Mouse (Mus musculus) CH12.LX (cell line): ENCODE data around the gene Exoc8. TPM values are rescaled to one million over a fixed set of nuclear protein-coding genes. Genes with fewer than 3 reads are reported as not detected.

Experiments used
- DNase-seq: peaks from one replicate; pipeline ENCODE4 v3.0.0-alpha.2; 2013; ENCODE audit errors: extremely low read depth
- H3K27ac ChIP-seq: 2 replicates; pipeline ENCODE4 v1.5.1; 2012; ENCODE audit warnings: low read depth, mild to moderate bottlenecking, control low read depth, moderate library complexity; ENCODE audit not compliant: insufficient read depth
- H3K27me3 ChIP-seq: replicated peaks from 2 replicates; pipeline ENCODE3; 2012; ENCODE audit warnings: inconsistent platforms
- H3K36me3 ChIP-seq, 2 experiments: replicated peaks in 1 of 2; 2 replicates each; pipeline versions ENCODE3 to v1.6.1; 2012; ENCODE audit warnings: inconsistent platforms in 1 of 2, low read length in 1 of 2, mild to moderate bottlenecking in 1 of 2, mixed read lengths in 1 of 2, moderate library complexity in 1 of 2; ENCODE audit not compliant: control insufficient read depth in 1 of 2, insufficient read depth in 1 of 2
- H3K4me1 ChIP-seq, 2 experiments: 2 replicates each; pipeline ENCODE4 v1.6.1; 2012; ENCODE audit warnings: inconsistent platforms in 1 of 2, moderate library complexity in 1 of 2; ENCODE audit not compliant: insufficient read depth in 2 of 2, control insufficient read depth in 1 of 2
- H3K4me2 ChIP-seq: 2 replicates; pipeline ENCODE4 v1.6.1; 2012; ENCODE audit warnings: low read depth, mild to moderate bottlenecking, control low read depth; ENCODE audit not compliant: poor library complexity, insufficient read depth, severe bottlenecking
- H3K4me3 ChIP-seq, 3 experiments: fragments of 150-350 bp in 1 of 3; sonication (generic) in 1 of 3; replicated peaks in 1 of 3; 2 replicates each; pipeline versions ENCODE3 to v1.5.1; 2011 to 2012; ENCODE audit warnings: low read depth in 2 of 3, low read length in 2 of 3, mild to moderate bottlenecking in 2 of 3, moderate library complexity in 2 of 3, control low read depth in 1 of 3, improper control_type of control experiment in 1 of 3, inconsistent platforms in 1 of 3, mixed read lengths in 1 of 3; ENCODE audit not compliant: poor library complexity in 1 of 3
- H3K79me2 ChIP-seq: replicated peaks from 2 replicates; pipeline ENCODE4 v1.6.1; 2012; ENCODE audit warnings: mild to moderate bottlenecking, moderate library complexity; ENCODE audit not compliant: control insufficient read depth, poor library complexity, insufficient read depth, severe bottlenecking; ENCODE audit errors: extremely low read depth
- H3K9ac ChIP-seq: 2 replicates; pipeline ENCODE4 v1.6.1; 2012; ENCODE audit warnings: low read depth, mild to moderate bottlenecking, control low read depth, moderate library complexity; ENCODE audit not compliant: insufficient read depth
- H3K9me3 ChIP-seq: replicated peaks from 2 replicates; pipeline ENCODE3; 2012; ENCODE audit warnings: low read length, inconsistent platforms, mixed read lengths
- BHLHE40 ChIP-seq: IDR thresholded peaks from 2 replicates; pipeline ENCODE4 v1.6.1; 2011; ENCODE audit warnings: mild to moderate bottlenecking, low read depth, low read length, improper control_type of control experiment
- CHD1 ChIP-seq: IDR thresholded peaks from 2 replicates; pipeline ENCODE4 v1.6.1; 2012; ENCODE audit warnings: low read depth, low read length, improper control_type of control experiment, inconsistent platforms
- CHD2 ChIP-seq: IDR thresholded peaks from 2 replicates; pipeline ENCODE4 v1.6.1; 2011; ENCODE audit warnings: low read length, improper control_type of control experiment
- E2F4 ChIP-seq: IDR thresholded peaks from 2 replicates; pipeline ENCODE4 v1.6.1; 2011; ENCODE audit warnings: low read depth, low read length, improper control_type of control experiment; ENCODE audit not compliant: insufficient replicate concordance
- EP300 ChIP-seq: IDR thresholded peaks from 2 replicates; pipeline ENCODE4 v1.6.1; 2011; ENCODE audit warnings: low read length, improper control_type of control experiment
- ETS1 ChIP-seq: conservative IDR thresholded peaks from 2 replicates; pipeline ENCODE4 v1.6.1; 2012; ENCODE audit warnings: low read depth, mild to moderate bottlenecking, inconsistent platforms, low read length, improper control_type of control experiment, moderate library complexity
- GABPA ChIP-seq: IDR thresholded peaks from 2 replicates; pipeline ENCODE4 v1.6.1; 2012; ENCODE audit warnings: low read depth, low read length, improper control_type of control experiment, inconsistent platforms; ENCODE audit not compliant: insufficient replicate concordance
- HCFC1 ChIP-seq: IDR thresholded peaks from 2 replicates; pipeline ENCODE4 v1.6.1; 2012; ENCODE audit warnings: low read depth, mild to moderate bottlenecking, inconsistent platforms, low read length, improper control_type of control experiment
- IRF4 ChIP-seq: IDR thresholded peaks from 2 replicates; pipeline ENCODE4 v1.6.1; 2014; ENCODE audit warnings: low read depth, mild to moderate bottlenecking, inconsistent platforms, low read length, improper control_type of control experiment
- JUN ChIP-seq: IDR thresholded peaks from 2 replicates; pipeline ENCODE4 v1.6.1; 2011; ENCODE audit warnings: low read depth, mild to moderate bottlenecking, low read length, improper control_type of control experiment, moderate library complexity; ENCODE audit not compliant: insufficient read depth
- JUND ChIP-seq: conservative IDR thresholded peaks from 2 replicates; pipeline ENCODE4 v1.6.1; 2011; ENCODE audit warnings: low read depth, low read length, improper control_type of control experiment
- KAT2A ChIP-seq: IDR thresholded peaks from 2 replicates; pipeline ENCODE4 v1.6.1; 2012; ENCODE audit warnings: low read length, improper control_type of control experiment, inconsistent platforms; ENCODE audit not compliant: insufficient replicate concordance
- MAFK ChIP-seq: IDR thresholded peaks from 2 replicates; pipeline ENCODE4 v1.6.1; 2011; ENCODE audit warnings: low read length, improper control_type of control experiment; ENCODE audit not compliant: insufficient replicate concordance
- MAX ChIP-seq: IDR thresholded peaks from 2 replicates; pipeline ENCODE4 v1.6.1; 2011; ENCODE audit warnings: low read length, improper control_type of control experiment
- MAZ ChIP-seq: IDR thresholded peaks from 2 replicates; pipeline ENCODE4 v1.6.1; 2012; ENCODE audit warnings: low read depth, mild to moderate bottlenecking, inconsistent platforms, low read length, improper control_type of control experiment, moderate library complexity
- MXI1 ChIP-seq: IDR thresholded peaks from 2 replicates; pipeline ENCODE4 v1.6.1; 2011; ENCODE audit warnings: mild to moderate bottlenecking, low read depth, low read length, improper control_type of control experiment
- NELFE ChIP-seq: IDR thresholded peaks from 2 replicates; pipeline ENCODE4 v1.6.1; 2011; ENCODE audit warnings: low read depth, low read length, improper control_type of control experiment
- POLR2AphosphoS2 ChIP-seq: IDR thresholded peaks from 2 replicates; pipeline ENCODE4 v1.6.1; 2011; ENCODE audit warnings: low read depth, low read length, improper control_type of control experiment
- RAD21 ChIP-seq: IDR thresholded peaks from 2 replicates; pipeline ENCODE4 v1.6.1; 2011; ENCODE audit warnings: low read depth, mild to moderate bottlenecking, low read length, improper control_type of control experiment, moderate library complexity
- RCOR1 ChIP-seq: conservative IDR thresholded peaks from 2 replicates; pipeline ENCODE4 v1.6.1; 2012; ENCODE audit warnings: low read depth, mild to moderate bottlenecking, inconsistent platforms, low read length, improper control_type of control experiment
- SIN3A ChIP-seq: IDR thresholded peaks from 2 replicates; pipeline ENCODE4 v1.6.1; 2012; ENCODE audit warnings: low read length, improper control_type of control experiment, inconsistent platforms
- SMC3 ChIP-seq: IDR thresholded peaks from 2 replicates; pipeline ENCODE4 v1.6.1; 2011; ENCODE audit warnings: low read depth, low read length, improper control_type of control experiment
- TBP ChIP-seq: conservative IDR thresholded peaks from 2 replicates; pipeline ENCODE4 v1.6.1; 2011; ENCODE audit warnings: low read depth, low read length, improper control_type of control experiment
- UBTF ChIP-seq: IDR thresholded peaks from 2 replicates; pipeline ENCODE4 v1.6.1; 2012; ENCODE audit warnings: low read depth, mild to moderate bottlenecking, inconsistent platforms, low read length, improper control_type of control experiment, moderate library complexity
- USF1 ChIP-seq: IDR thresholded peaks from 2 replicates; pipeline ENCODE4 v1.6.1; 2014; ENCODE audit warnings: low read depth, mild to moderate bottlenecking, inconsistent platforms, low read length, improper control_type of control experiment
- USF2 ChIP-seq: conservative IDR thresholded peaks from 2 replicates; pipeline ENCODE4 v1.6.1; 2011; ENCODE audit warnings: low read depth, low read length, improper control_type of control experiment
- ZC3H11A ChIP-seq: IDR thresholded peaks from 2 replicates; pipeline ENCODE4 v1.6.1; 2012; ENCODE audit warnings: low read depth, mild to moderate bottlenecking, inconsistent platforms, low read length, improper control_type of control experiment
- ZKSCAN1 ChIP-seq: IDR thresholded peaks from 2 replicates; pipeline ENCODE4 v1.6.1; 2012; ENCODE audit warnings: low read depth, inconsistent platforms, low read length, improper control_type of control experiment, borderline replicate concordance
- ZMIZ1 ChIP-seq: IDR thresholded peaks from 2 replicates; pipeline ENCODE4 v1.6.1; 2012; ENCODE audit warnings: low read depth, mild to moderate bottlenecking, inconsistent platforms, low read length, improper control_type of control experiment
- ZNF384 ChIP-seq: IDR thresholded peaks from 2 replicates; pipeline ENCODE4 v1.6.1; 2012; ENCODE audit warnings: low read depth, low read length, improper control_type of control experiment, inconsistent platforms
- dilution Hi-C: fragments of 300-500 bp; cut with MboI; formaldehyde crosslinking; loops from 2 replicates; pipeline ENCODE4 v1.14.3; 2020; ENCODE audit warnings: low sequenced_read_pairs; ENCODE audit not compliant: extremely low pct_unique_long_range_greater_than_20kb, extremely low pct_ligation_motif_present
- in situ Hi-C: fragments of 300-500 bp; cut with MboI; formaldehyde crosslinking; loops from 3 replicates; pipeline ENCODE4 v1.14.3; 2019; ENCODE audit warnings: low sequenced_read_pairs, low pct_ligation_motif_present, low pct_unique_long_range_greater_than_20kb, mixed read lengths
- polyA plus RNA-seq: library from polyadenylated mRNA; unstranded; fragments of >175 nt; gene quantifications from 2 replicates; pipeline ENCODE4 v1.2.1, GENCODE M21; 2012; ENCODE audit warnings: low read depth; ENCODE audit not compliant: insufficient read length
- total RNA-seq, 2 experiments: library from RNA; depleted of rRNA; stranded (reverse); fragments of 300-350 nt in 1 of 2; fragments of >200 nt in 1 of 2; gene quantifications; 2 replicates each; pipeline ENCODE4 v1.2.3; 2012 to 2014

Exoc8 gene
- total and polyA plus RNA-seq, 3 experiments: 5.9 to 11.2 (median 10.7) TPM

DNA sequence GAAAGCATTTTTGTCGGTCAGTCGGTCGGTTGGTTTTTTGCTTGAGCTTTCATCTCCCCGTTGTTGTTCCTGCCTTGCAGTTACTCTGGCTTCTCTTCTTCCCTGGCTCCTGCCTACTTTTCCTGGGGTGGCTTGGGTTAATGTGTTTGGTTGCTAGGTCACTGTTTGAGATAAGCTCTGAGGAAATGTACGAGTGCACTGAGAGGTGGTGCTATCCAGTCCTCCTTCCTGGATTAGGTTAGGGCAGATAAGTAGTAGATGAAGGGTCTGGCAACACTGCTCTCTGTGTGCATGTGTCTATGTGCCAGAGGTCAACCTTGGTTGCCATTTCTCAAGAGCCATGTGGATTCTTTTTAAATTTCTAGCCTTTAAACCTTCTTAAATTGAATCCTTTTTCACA lies 24.8 kb downstream of the Exoc8 start:
- Histone ChIP-seq H3K9ac (no peak overlapping the region), H3K27me3 (no peaks in the 10 kb centered on the region), H3K36me3 (peaks cover 70 to 96% of the 10 kb centered on the region in 2 experiments), H3K79me2 (peaks cover 19% of the 10 kb centered on the region), H3K4me2 (no peak overlapping the region), H3K4me3 (no peak overlapping the region), H3K27ac (no peak overlapping the region), H3K9me3 (no peaks in the 10 kb centered on the region)
- dilution Hi-C loops: no loop called here
- DNase-seq: no peak
- no peak for TF ChIP-seq KAT2A
- TF ChIP-seq MAFK: no peak
- no peak for TF ChIP-seq SIN3A
- no peak for TF ChIP-seq MAZ
- no peak for TF ChIP-seq NELFE
- no peak for TF ChIP-seq TBP
- no peak for TF ChIP-seq IRF4
- no peak for TF ChIP-seq CHD1
- TF ChIP-seq JUND: no peak
- TF ChIP-seq USF1: no peak
- no peak for TF ChIP-seq USF2
- TF ChIP-seq ETS1: no peak
- TF ChIP-seq E2F4: no peak
- no peak for TF ChIP-seq HCFC1
- no peak for TF ChIP-seq MAX
- no peak for TF ChIP-seq BHLHE40
- TF ChIP-seq JUN: no peak
- TF ChIP-seq, all 38 proteins: peak for 0
- in situ Hi-C loops: no loop called here
- H3K4me1 ChIP-seq: peaks cover 3 to 9% of the 10 kb centered on the region in 2 experiments

DNA sequence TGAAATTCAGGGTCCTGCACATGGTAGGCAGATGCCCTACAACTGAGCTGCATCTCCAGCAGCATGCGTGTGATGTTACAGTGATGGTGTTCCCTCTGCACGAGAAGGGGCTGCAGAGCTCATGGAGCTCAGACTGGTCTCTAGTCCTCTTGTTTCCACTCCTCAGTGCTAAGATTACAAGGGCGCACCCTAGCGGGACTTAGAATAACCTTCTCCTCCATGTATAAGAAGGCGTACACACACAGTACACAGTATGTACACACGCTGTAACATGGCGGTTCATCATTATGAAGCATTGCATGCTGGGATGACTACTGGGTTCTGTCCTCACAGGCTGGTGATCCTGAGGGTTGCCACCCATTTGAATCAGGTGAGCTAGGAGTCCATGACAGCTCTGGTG lies 25.4 kb downstream of the Exoc8 start:
- H3K4me1 ChIP-seq: peaks cover 9 to 15% of the 10 kb centered on the region in 2 experiments
- no peaks in the 10 kb centered on the region for H3K27me3 ChIP-seq
- peaks cover 23% of the 10 kb centered on the region for H3K79me2 ChIP-seq
- no peaks in the 10 kb centered on the region for H3K9me3 ChIP-seq
- H3K4me2 ChIP-seq: no peak overlapping the region
- no peak for TF ChIP-seq SMC3
- no peak for TF ChIP-seq ZKSCAN1
- TF ChIP-seq RAD21: no peak
- TF ChIP-seq CHD2: no peak
- no peak for TF ChIP-seq IRF4
- no peak for TF ChIP-seq TBP
- no peak for TF ChIP-seq MAFK
- no peak for TF ChIP-seq ZMIZ1
- TF ChIP-seq EP300: no peak
- TF ChIP-seq ZNF384: no peak
- TF ChIP-seq ZC3H11A: no peak
- TF ChIP-seq RCOR1: no peak
- TF ChIP-seq HCFC1: no peak
- TF ChIP-seq UBTF: no peak
- TF ChIP-seq MXI1: no peak
- TF ChIP-seq E2F4: no peak
- TF ChIP-seq JUN: no peak
- no peak for TF ChIP-seq GABPA
- TF ChIP-seq POLR2AphosphoS2: no peak
- no peak for TF ChIP-seq NELFE
- H3K36me3 ChIP-seq: peaks cover 68 to 96% of the 10 kb centered on the region in 2 experiments
- no peak overlapping the region for H3K9ac ChIP-seq
- no peak overlapping the region for H3K4me3 ChIP-seq
- no peak for DNase-seq
- in situ Hi-C loops (no loop called here), dilution Hi-C loops (no loop called here)
- no peak overlapping the region for H3K27ac ChIP-seq
